Mouse (Mus musculus) liver, postnatal 0 days (tissue): ENCODE measurements around the gene Sh2d4b. TPM values are rescaled to one million over a fixed set of nuclear protein-coding genes. Genes with fewer than 3 reads are reported as not detected.

Experiments
- ATAC-seq: fragments of 200-750 bp; cut with Nextera tagmentation; 2 replicates; pipeline ENCODE4 v1.8.0; 2017; ENCODE audit warnings: mild to moderate bottlenecking, moderate library complexity
- DNase-seq: peaks from one replicate; pipeline ENCODE4 v3.0.0-alpha.2; 2016
- H3K27ac ChIP-seq: fragments of 300-500 bp; sonication (generic); 2 replicates; pipeline ENCODE4 v1.5.1; 2014; ENCODE audit warnings: antibody characterized with exemption, moderate library complexity, mild to moderate bottlenecking, low read depth
- H3K27me3 ChIP-seq: fragments of 300-500 bp; sonication (generic); 2 replicates; pipeline ENCODE4 v1.6.1; 2014; ENCODE audit warnings: low read length, control low read depth, mixed read lengths; ENCODE audit not compliant: insufficient read depth
- H3K36me3 ChIP-seq: fragments of 300-500 bp; sonication (generic); replicated peaks from 2 replicates; pipeline ENCODE4 v1.6.1; 2014; ENCODE audit warnings: mild to moderate bottlenecking, control low read depth, low read length, moderate library complexity, mixed read lengths; ENCODE audit not compliant: insufficient read depth
- H3K4me1 ChIP-seq: fragments of 300-500 bp; sonication (generic); 2 replicates; pipeline ENCODE4 v1.6.1; 2014; ENCODE audit warnings: antibody characterized with exemption, mild to moderate bottlenecking, control low read depth; ENCODE audit not compliant: insufficient read depth
- H3K4me2 ChIP-seq: fragments of 300-500 bp; sonication (generic); 2 replicates; pipeline ENCODE4 v1.6.1; 2014; ENCODE audit warnings: low read depth, mild to moderate bottlenecking, low read length, moderate library complexity, mixed read lengths
- H3K4me3 ChIP-seq: fragments of 300-500 bp; sonication (generic); 2 replicates; pipeline ENCODE4 v1.5.1; 2014; ENCODE audit warnings: low read depth, low read length
- H3K9ac ChIP-seq: fragments of 300-500 bp; sonication (generic); replicated peaks from 2 replicates; pipeline ENCODE4 v1.6.1; 2014; ENCODE audit warnings: mild to moderate bottlenecking, moderate library complexity
- H3K9me3 ChIP-seq: fragments of 300-500 bp; sonication (generic); 2 replicates; pipeline ENCODE4 v1.6.1; 2016; ENCODE audit warnings: mild to moderate bottlenecking, control low read depth, low read length, mixed read lengths
- CTCF ChIP-seq: sonication (generic); IDR thresholded peaks from 2 replicates; pipeline ENCODE4 v1.5.1; 2016; ENCODE audit warnings: antibody characterized with exemption, low read depth
- EP300 ChIP-seq: IDR thresholded peaks from 2 replicates; pipeline ENCODE4 v1.6.1; 2016; ENCODE audit warnings: antibody characterized with exemption, low read depth, mild to moderate bottlenecking
- WGBS: fragments of 180-500 bp; shearing (Covaris S2); extraction: QIAGEN DNeasy Blood & Tissue Kit; methylation state at CpG from one replicate; pipeline ENCODE4 v1.1.7; 2014; ENCODE audit not compliant: insufficient replicate concordance; 5-methylcytosine and 5-hydroxymethylcytosine counted together
- polyA plus RNA-seq: library from polyadenylated mRNA; unstranded; fragments of >200 nt; fragmentation: Nextera tagmentation; extraction: Ambion mirVana; gene quantifications from 2 replicates; pipeline ENCODE4 v1.2.1, GENCODE M21; 2015

The Sh2d4b gene
- polyA plus RNA-seq, 1 experiment from 2014 or later: 0.13 TPM

DNA sequence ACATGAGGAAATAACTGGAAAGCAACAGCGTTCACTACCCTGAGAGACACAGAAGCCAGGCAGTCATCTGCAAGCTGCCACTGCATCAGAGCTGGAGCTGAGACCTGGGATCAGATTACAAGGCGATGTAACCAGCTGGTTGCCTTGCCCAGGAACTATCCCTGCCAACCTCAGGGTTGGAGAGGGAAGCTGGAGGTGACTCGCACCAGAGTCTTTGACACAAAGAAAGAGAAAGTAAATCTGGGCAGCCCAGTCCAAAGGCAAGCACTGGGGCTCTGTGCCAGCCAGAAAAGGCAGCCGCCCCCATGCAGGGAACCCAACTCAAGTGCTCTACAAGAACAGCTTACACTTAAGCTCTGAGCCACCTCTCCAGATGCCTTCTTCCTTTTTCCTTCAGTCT is 7.8 kb downstream of the Sh2d4b start:
- Histone ChIP-seq H3K9me3 (no peaks in the 10 kb centered on the region), H3K4me3 (no peak overlapping the region), H3K27ac (no peak overlapping the region), H3K4me1 (no peaks in the 10 kb centered on the region), H3K36me3 (no peaks in the 10 kb centered on the region), H3K27me3 (no peaks in the 10 kb centered on the region), H3K4me2 (no peak overlapping the region), H3K9ac (no peak overlapping the region)
- ATAC-seq (no peak), DNase-seq (no peak)
- WGBS: 46% methylated on average over 4 of the region's 4 CpGs
- no peak for TF ChIP-seq EP300
- no peak for TF ChIP-seq CTCF

DNA sequence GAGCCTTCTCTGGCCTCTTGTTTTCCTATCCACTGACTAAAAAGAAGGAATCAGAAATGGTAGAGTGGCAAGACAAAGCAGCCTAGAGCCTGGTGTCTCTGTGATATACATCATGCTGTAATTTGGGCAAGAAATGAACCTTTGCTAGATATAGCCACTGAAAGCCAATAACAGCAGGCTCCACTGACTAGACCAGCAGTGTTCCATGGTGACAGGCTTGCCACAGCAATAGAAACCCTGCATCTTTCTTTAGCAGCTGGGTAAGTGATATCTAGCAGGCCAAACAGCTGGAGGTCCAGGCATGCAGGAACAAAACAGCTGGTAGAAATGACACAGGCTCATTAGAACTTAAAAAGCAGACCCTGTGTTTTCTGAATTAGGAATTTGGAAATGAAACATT is 18.5 kb downstream of the Sh2d4b start:
- Histone ChIP-seq H3K4me3 (no peak overlapping the region), H3K4me1 (no peaks in the 10 kb centered on the region), H3K9me3 (no peaks in the 10 kb centered on the region), H3K9ac (no peak overlapping the region), H3K4me2 (no peak overlapping the region), H3K27me3 (no peaks in the 10 kb centered on the region), H3K27ac (no peak overlapping the region), H3K36me3 (no peaks in the 10 kb centered on the region)
- TF ChIP-seq CTCF (no peak), EP300 (no peak)
- DNase-seq (no peak), ATAC-seq (no peak)

DNA sequence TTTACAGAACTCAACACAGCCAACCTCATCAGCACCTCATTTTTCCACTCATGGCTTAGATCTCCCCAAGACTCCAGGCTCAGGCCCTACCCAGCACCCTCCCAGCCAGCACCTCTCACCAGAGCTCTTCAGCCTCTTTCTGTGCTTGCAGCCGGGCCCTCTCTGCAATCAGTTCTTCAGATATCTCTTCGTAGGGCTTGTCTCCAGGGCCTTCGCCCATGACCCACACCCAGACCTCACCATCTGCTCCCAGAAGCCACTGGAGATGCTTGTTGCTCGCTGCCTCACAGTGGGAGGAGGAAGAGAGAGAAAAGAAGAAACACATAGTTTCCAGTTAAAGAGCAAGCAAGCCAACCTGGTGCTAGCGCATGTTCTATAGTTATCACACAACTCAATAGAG is 19.1 kb downstream of the Sh2d4b start:
- TF ChIP-seq EP300: no peak
- TF ChIP-seq CTCF: no peak
- Histone ChIP-seq H3K9me3 (no peaks in the 10 kb centered on the region), H3K4me3 (no peak overlapping the region), H3K36me3 (no peaks in the 10 kb centered on the region), H3K27me3 (no peaks in the 10 kb centered on the region), H3K9ac (no peak overlapping the region), H3K4me2 (no peak overlapping the region), H3K27ac (no peak overlapping the region), H3K4me1 (no peaks in the 10 kb centered on the region)
- DNase-seq: no peak
- 61% methylated on average over 5 of the region's 5 CpGs for WGBS
- no peak for ATAC-seq

DNA sequence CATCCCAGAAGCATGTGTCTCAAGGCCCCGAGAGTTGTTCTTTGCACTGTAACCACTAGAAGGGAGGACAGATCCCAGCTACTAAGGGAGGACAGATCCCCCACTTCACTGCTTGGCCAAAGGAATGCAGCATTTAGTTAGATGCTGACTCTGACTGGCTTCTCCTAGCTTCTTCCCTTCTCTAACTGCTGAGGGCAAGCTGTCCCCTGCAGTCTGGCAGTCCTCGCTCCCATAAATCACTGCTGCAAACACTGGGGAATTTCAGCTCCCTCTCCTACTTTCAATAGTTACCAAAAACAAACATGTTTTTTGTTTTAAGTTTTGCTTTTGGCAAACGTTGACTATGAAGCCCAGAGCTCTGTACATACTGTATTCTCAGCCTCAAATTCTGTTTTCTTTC is 22.5 kb downstream of the Sh2d4b start:
- Histone ChIP-seq H3K4me1 (no peaks in the 10 kb centered on the region), H3K27ac (no peak overlapping the region), H3K36me3 (no peaks in the 10 kb centered on the region), H3K4me2 (no peak overlapping the region), H3K27me3 (no peaks in the 10 kb centered on the region), H3K4me3 (no peak overlapping the region), H3K9me3 (no peaks in the 10 kb centered on the region), H3K9ac (no peak overlapping the region)
- ATAC-seq (no peak), DNase-seq (no peak)
- 60% methylated on average over 3 of the region's 3 CpGs for WGBS
- TF ChIP-seq CTCF (no peak), EP300 (no peak)

DNA sequence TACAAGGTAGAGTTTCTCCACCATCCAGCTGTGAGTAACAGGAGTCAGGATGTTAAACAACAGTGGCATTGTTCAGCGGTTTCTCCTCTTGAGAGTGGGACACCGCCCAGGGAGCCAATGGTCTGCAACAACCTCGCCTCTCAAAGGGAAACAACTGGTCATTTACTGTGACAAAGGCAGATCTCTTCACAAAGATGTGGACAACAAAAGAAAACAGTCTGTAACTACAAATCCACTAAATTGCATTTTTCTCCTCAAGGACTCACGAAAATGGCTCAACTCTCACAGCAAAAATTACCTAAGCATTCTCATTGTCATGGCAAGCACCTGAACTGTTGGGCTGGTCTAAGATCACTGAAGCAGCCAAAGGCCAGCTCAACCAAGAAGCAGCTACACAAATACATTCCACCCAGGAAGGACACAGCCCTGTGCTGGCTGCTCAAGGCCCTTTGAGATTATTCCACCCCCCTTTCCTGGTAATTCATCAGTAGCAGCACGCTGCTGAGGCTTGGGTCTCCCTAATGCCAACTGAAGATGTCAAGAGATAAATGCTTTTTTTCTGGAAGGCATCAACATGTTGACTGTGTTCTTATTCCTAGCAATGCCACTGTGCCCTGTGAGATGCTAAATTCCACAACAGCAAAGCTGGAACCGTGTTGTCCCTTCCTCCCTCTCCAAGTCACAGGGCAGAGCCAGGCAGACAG is 28.1 kb downstream of the Sh2d4b start:
- DNase-seq (no peak), ATAC-seq (no peak)
- Histone ChIP-seq H3K9ac (no peak overlapping the region), H3K27me3 (no peaks in the 10 kb centered on the region), H3K4me2 (no peak overlapping the region), H3K4me3 (no peak overlapping the region), H3K4me1 (no peaks in the 10 kb centered on the region), H3K27ac (no peak overlapping the region), H3K36me3 (no peaks in the 10 kb centered on the region), H3K9me3 (no peaks in the 10 kb centered on the region)
- TF ChIP-seq EP300 (no peak), CTCF (no peak)
- WGBS: 84% methylated on average over 6 of the region's 6 CpGs

DNA sequence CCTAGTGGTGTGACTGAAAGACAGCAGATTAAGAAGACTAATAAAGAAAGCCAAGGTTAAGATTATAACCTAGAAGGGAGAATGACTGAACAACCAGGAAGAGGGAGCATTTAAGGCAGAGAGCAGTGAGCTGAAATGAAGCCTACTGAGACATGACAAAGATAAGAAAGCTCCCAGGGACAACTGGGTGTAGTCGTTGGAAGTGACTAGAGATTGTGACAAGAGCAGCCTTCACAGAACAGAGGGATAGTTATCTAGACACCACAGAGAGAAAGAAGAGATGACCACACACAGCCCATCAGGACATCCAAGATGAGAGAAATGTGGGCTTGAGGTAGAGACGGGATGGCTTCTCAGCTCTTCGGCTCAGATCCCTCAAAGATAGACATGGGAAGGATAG is 29.4 kb downstream of the Sh2d4b start:
- H3K4me2 ChIP-seq: no peak overlapping the region
- no peaks in the 10 kb centered on the region for H3K9me3 ChIP-seq
- no peak for ATAC-seq
- H3K27ac ChIP-seq: no peak overlapping the region
- no peaks in the 10 kb centered on the region for H3K36me3 ChIP-seq
- WGBS: 50% methylated on average over 3 of the region's 3 CpGs
- no peak overlapping the region for H3K9ac ChIP-seq
- H3K4me1 ChIP-seq: no peaks in the 10 kb centered on the region
- H3K4me3 ChIP-seq: no peak overlapping the region
- H3K27me3 ChIP-seq: no peaks in the 10 kb centered on the region
- TF ChIP-seq EP300 (no peak), CTCF (no peak)
- DNase-seq: no peak

DNA sequence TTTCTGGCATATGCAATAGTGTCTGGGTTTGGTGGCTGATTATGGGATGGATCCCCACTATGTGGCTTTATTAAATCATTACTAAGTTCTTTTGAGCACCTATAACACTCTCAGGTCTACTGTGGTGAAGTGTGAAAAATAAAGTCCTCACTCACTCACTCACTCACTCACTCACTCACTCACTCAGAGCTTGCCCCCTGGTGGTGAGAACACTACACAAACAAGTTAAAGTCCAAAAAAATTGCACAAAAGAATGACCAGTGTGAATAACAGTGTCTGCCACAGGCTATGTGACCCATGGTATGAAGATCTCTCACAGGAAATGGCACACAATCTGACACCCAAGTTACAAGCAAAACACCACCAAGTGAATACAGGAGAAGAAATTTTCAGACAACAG is 30.0 kb downstream of the Sh2d4b start:
- Histone ChIP-seq H3K4me2 (no peak overlapping the region), H3K36me3 (no peaks in the 10 kb centered on the region), H3K9me3 (no peaks in the 10 kb centered on the region), H3K27ac (no peak overlapping the region), H3K27me3 (no peaks in the 10 kb centered on the region), H3K4me1 (no peaks in the 10 kb centered on the region), H3K9ac (no peak overlapping the region), H3K4me3 (no peak overlapping the region)
- TF ChIP-seq EP300 (no peak), CTCF (peak; percentile 47)
- ATAC-seq: no peak
- no peak for DNase-seq
